Mouse (Mus musculus): ENCODE measurements around the gene Cacna1e. TPM values are rescaled to one million over a fixed set of nuclear protein-coding genes. Genes with fewer than 3 reads are reported as not detected.

Gene Cacna1e
- total RNA-seq, 2 experiments from 2014 or later, result 2.1 to 3.2 TPM

GRCm38 (mm10) chr1:154578748-154579147 is 305.6 kb downstream of the Cacna1e start:
- ATAC-seq (replicated peaks; ENCODE audit: low FRiP score, low TSS enrichment, poor library complexity, severe bottlenecking), result no peak

GRCm38 (mm10) chr1:154576418-154576817 is 307.9 kb downstream of the Cacna1e start:
- no peak for ATAC-seq (replicated peaks; ENCODE audit: low FRiP score, low TSS enrichment, poor library complexity, severe bottlenecking)

GRCm38 (mm10) chr1:154566026-154566425 is 318.3 kb downstream of the Cacna1e start:
- ATAC-seq (replicated peaks; ENCODE audit: low FRiP score, low TSS enrichment, poor library complexity, severe bottlenecking), result no peak; the same call in 1 of the 2 replicates

- ATAC-seq (replicated peaks; ENCODE audit: low FRiP score, low TSS enrichment, poor library complexity, severe bottlenecking), result no peak
These were observed 328.5 kb downstream of the Cacna1e start for GRCm38 (mm10) chr1:154555811-154556210.

- no peak for ATAC-seq (replicated peaks; ENCODE audit: low FRiP score, low TSS enrichment, poor library complexity, severe bottlenecking)
These were observed 331.2 kb downstream of the Cacna1e start for GRCm38 (mm10) chr1:154553132-154553531.

GRCm38 (mm10) chr1:154537445-154537844 is 346.9 kb downstream of the Cacna1e start:
- no peak for ATAC-seq (replicated peaks; ENCODE audit: low FRiP score, low TSS enrichment, poor library complexity, severe bottlenecking)

GRCm38 (mm10) chr1:154536763-154537162 is 347.5 kb downstream of the Cacna1e start:
- no peak for ATAC-seq (replicated peaks; ENCODE audit: low FRiP score, low TSS enrichment, poor library complexity, severe bottlenecking)

- no peak for ATAC-seq (replicated peaks; ENCODE audit: low FRiP score, low TSS enrichment, poor library complexity, severe bottlenecking)
These were observed 351.0 kb downstream of the Cacna1e start for GRCm38 (mm10) chr1:154532987-154533940.

- no peak for ATAC-seq (replicated peaks; ENCODE audit: low FRiP score, low TSS enrichment, poor library complexity, severe bottlenecking)
These were observed 354.6 kb downstream of the Cacna1e start for GRCm38 (mm10) chr1:154529666-154530065.

- no peak for ATAC-seq (replicated peaks; ENCODE audit: low FRiP score, low TSS enrichment, poor library complexity, severe bottlenecking)
These were observed 355.5 kb downstream of the Cacna1e start for GRCm38 (mm10) chr1:154528803-154529202.

- ATAC-seq (replicated peaks; ENCODE audit: low FRiP score, low TSS enrichment, poor library complexity, severe bottlenecking), result no peak
These were observed 363.6 kb downstream of the Cacna1e start for GRCm38 (mm10) chr1:154520715-154521114.

GRCm38 (mm10) chr1:154515350-154515749 is 369.0 kb downstream of the Cacna1e start:
- ATAC-seq (replicated peaks; ENCODE audit: low FRiP score, low TSS enrichment, poor library complexity, severe bottlenecking), result no peak

- ATAC-seq (replicated peaks; ENCODE audit: low FRiP score, low TSS enrichment, poor library complexity, severe bottlenecking), result no peak
These were observed 372.6 kb downstream of the Cacna1e start for GRCm38 (mm10) chr1:154511736-154512135.

GRCm38 (mm10) chr1:154504005-154504404 is 380.3 kb downstream of the Cacna1e start:
- ATAC-seq (replicated peaks; ENCODE audit: low FRiP score, low TSS enrichment, poor library complexity, severe bottlenecking), result no peak

- no peak for ATAC-seq (replicated peaks; ENCODE audit: low FRiP score, low TSS enrichment, poor library complexity, severe bottlenecking)
These were observed 383.4 kb downstream of the Cacna1e start for GRCm38 (mm10) chr1:154500869-154501268.

- no peak for ATAC-seq (replicated peaks; ENCODE audit: low FRiP score, low TSS enrichment, poor library complexity, severe bottlenecking)
These were observed 384.0 kb downstream of the Cacna1e start for GRCm38 (mm10) chr1:154500187-154500866.

GRCm38 (mm10) chr1:154498821-154499220 is 385.5 kb downstream of the Cacna1e start:
- ATAC-seq (replicated peaks; ENCODE audit: low FRiP score, low TSS enrichment, poor library complexity, severe bottlenecking), result no peak

GRCm38 (mm10) chr1:154491071-154491470 is 393.2 kb downstream of the Cacna1e start:
- ATAC-seq (replicated peaks; ENCODE audit: low FRiP score, low TSS enrichment, poor library complexity, severe bottlenecking), result no peak

GRCm38 (mm10) chr1:154476671-154477070 is 407.6 kb downstream of the Cacna1e start:
- no peak for ATAC-seq (replicated peaks; ENCODE audit: low FRiP score, low TSS enrichment, poor library complexity, severe bottlenecking)

GRCm38 (mm10) chr1:154475706-154476105 is 408.6 kb downstream of the Cacna1e start:
- no peak for ATAC-seq (replicated peaks; ENCODE audit: low FRiP score, low TSS enrichment, poor library complexity, severe bottlenecking)
